Mouse (Mus musculus): ENCODE measurements around the gene Cldn19. TPM values are rescaled to one million over a fixed set of nuclear protein-coding genes. Genes with fewer than 3 reads are reported as not detected.

Gene Cldn19
- polyA plus RNA-seq, 1 experiment from 2014 or later: 1.3 TPM

DNA sequence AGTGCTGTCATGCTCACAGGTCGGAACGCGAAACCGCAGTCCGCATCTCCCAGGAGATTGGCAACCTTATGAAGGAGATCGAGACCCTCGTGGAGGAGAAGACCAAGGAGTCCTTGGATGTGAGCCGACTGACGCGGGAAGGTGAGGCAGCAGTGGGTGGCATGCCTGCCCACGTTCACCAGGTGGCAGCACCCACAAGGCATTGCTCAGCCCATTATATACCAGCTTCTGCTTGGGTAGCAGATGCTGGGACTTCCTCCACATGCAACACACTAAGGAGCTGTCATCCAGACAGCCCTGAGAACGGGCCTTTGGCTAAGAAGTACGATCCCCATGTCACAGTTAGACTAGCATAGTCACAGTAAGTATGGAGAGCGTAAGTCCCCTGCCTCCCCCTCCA is 13.6 kb upstream of the Cldn19 start:
- 0 out of 2 replicates have a peak, but pooled peaks cover 7% of the 10 kb centered on the region for H3K4me1 ChIP-seq (replicated peaks)
- H3K36me3 ChIP-seq: peaks cover 72% of the 10 kb centered on the region
- H3K4me2 ChIP-seq: no peak overlapping the region
- 92% methylated on average over 14 of the region's 14 CpGs for WGBS
- no peaks in the 10 kb centered on the region for H3K27me3 ChIP-seq
- no peak overlapping the region for H3K9ac ChIP-seq
- H3K27ac ChIP-seq: no peak overlapping the region; the same call in 1 of the 2 replicates
- H3K4me3 ChIP-seq: no peak overlapping the region
- ATAC-seq (ENCODE audit: low FRiP score): no peak
- no peaks in the 10 kb centered on the region for H3K9me3 ChIP-seq

DNA sequence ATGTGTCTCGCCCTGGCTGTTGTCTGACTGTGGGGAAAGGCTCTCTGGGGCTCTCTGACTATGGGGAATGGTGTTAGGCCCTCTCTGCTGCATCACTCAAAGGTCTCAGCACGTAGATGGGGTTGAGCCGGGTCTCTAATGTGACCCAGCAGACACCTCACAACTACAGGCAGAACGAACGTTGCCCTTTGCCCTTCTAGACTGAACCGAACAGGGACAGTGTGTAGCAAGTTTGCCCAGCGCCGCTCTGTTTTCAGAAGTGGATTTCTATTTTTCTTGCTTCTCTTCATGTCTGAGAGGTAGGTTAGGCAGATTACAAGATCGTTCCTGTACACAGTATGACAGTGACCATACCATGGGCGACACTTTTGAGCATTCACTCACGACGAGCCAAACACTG is 12.6 kb upstream of the Cldn19 start:
- Histone ChIP-seq H3K36me3 (peaks cover 72% of the 10 kb centered on the region), H3K4me1 (replicated peaks) (peaks cover 14% of the 10 kb centered on the region), H3K9me3 (no peaks in the 10 kb centered on the region), H3K27me3 (no peaks in the 10 kb centered on the region), H3K9ac (no peak overlapping the region), H3K4me2 (no peak overlapping the region), H3K4me3 (no peak overlapping the region), H3K27ac (no peak overlapping the region)
- WGBS: 96% methylated on average over 12 of the region's 12 CpGs
- no peak for ATAC-seq (ENCODE audit: low FRiP score)

DNA sequence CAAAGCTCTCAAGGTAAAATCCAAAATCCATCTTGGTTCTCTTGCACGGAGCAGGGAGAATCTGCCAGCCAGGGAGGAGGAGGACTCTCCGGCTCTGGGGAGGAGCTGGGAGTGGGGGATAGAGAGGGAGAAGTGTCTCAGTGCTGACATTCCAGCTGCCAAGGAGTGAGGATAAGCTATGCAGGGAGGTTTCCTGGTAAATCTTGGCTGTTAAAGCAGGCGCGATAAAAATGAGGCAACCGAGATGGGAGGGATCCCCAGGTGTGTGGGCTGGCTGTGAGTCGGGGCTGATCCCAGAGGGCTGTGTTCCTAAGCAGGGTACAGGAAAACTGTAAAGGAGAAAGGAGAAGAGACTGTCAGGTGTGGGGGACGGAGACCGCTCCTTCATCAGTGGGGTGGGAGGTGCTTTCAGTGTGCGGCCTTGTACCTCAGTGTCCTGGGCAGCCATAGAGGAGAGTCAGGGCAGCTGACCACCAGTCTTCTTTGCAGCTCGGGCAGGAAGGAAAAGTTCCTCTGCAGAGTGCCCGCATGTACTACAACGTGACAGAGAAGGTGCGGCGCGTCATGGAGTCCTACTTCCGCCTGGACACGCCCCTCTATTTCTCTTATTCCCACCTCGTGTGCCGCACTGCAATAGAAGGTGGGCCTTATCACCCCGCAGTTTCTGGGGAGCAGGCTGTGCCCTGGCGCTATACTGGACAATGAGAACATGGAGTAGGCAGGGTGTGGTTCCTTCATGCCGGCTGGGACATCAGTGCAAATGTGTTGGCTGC is 10.6 kb upstream of the Cldn19 start:
- H3K36me3 ChIP-seq: peaks cover 81% of the 10 kb centered on the region
- 82% methylated on average over 22 of the region's 22 CpGs for WGBS
- H3K9ac ChIP-seq: no peak overlapping the region
- H3K9me3 ChIP-seq: no peaks in the 10 kb centered on the region
- H3K27ac ChIP-seq: no peak overlapping the region
- no peak overlapping the region for H3K4me3 ChIP-seq
- no peak for ATAC-seq (ENCODE audit: low FRiP score)
- H3K4me2 ChIP-seq: no peak overlapping the region
- H3K4me1 ChIP-seq (replicated peaks): peaks cover 15% of the 10 kb centered on the region
- no peaks in the 10 kb centered on the region for H3K27me3 ChIP-seq

DNA sequence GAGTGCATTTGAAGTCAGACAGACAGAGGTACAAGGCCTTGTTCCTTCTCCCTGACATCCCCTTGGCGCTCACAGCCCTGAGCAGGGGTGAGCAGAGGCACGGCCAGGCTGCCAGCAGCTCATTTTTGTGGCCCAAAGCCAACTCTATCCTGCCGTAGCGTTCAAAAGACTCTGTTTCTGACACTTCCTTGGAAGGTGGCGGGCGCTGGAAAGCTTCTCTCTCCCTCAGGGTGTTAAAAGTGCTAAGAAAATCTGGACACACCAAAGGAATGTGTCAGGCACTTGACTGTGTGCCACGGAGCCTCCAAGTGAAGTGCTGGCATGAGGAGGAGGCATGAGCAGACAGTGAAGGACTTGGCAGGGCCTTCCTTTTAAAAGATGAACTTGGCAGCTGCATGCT is 9.7 kb upstream of the Cldn19 start:
- no peak overlapping the region for H3K9ac ChIP-seq
- H3K27me3 ChIP-seq: no peaks in the 10 kb centered on the region
- 0 out of 2 replicates have a peak overlapping the region, but pooled peaks have one; percentile 2 for H3K27ac ChIP-seq
- no peak for ATAC-seq (ENCODE audit: low FRiP score)
- H3K9me3 ChIP-seq: no peaks in the 10 kb centered on the region
- H3K4me2 ChIP-seq: no peak overlapping the region
- H3K36me3 ChIP-seq: peaks cover 81% of the 10 kb centered on the region
- H3K4me1 ChIP-seq (replicated peaks): peaks cover 15% of the 10 kb centered on the region
- WGBS: 81% methylated on average over 7 of the region's 7 CpGs
- H3K4me3 ChIP-seq: no peak overlapping the region

DNA sequence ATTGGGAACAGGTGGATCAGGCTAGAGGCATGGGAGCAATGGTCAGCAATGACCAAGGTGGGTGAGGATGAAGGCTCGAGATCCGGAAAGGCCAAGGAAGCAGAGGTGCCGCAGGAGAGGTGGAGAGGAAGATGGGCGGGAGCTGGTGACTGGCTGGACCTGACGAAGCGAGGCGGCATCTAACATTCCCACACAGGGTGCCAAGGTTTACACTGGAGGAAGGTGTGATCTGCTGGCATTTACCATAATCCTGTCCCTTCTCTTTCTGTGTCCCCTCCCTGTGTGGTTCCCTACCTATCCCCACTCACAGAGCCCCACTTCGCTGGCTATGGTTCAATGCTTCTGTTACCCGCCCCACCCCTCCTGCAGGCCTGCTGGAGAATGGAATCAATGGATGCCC is 9.3 kb upstream of the Cldn19 start:
- Histone ChIP-seq H3K4me3 (no peak overlapping the region), H3K4me1 (replicated peaks) (peaks cover 15% of the 10 kb centered on the region), H3K27ac (no peak overlapping the region), H3K4me2 (no peak overlapping the region), H3K27me3 (no peaks in the 10 kb centered on the region), H3K9ac (no peak overlapping the region), H3K36me3 (peaks cover 78% of the 10 kb centered on the region), H3K9me3 (no peaks in the 10 kb centered on the region)
- WGBS: 86% methylated on average over 9 of the region's 9 CpGs
- no peak for ATAC-seq (ENCODE audit: low FRiP score)

DNA sequence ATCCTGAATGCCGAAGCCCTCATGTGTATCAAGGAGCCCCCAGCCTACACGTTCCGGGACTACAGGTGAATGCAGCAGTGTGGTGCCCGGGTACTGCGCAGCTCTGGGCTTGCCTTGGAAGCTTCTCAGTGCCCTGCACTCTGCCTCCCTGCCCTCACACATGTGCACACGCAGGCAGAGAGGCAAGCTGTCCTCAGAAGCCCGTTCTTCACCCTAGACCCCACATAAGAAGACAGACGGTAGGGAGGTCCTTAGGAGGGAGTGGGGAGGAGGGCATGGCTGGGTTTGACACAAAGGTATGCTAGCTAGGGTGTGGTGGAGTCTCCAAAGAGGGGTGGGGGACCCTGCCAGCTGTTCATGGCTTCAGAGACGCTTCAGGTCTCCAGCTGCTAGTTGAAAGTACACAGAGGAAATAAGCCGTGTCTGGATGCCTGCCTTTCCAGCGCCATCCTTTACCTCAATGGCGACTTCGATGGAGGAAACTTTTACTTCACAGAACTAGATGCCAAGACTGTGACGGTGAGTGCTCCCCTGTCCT is 8.5 kb upstream of the Cldn19 start:
- 75% methylated on average over 14 of the region's 14 CpGs for WGBS
- 0 out of 2 replicates have a peak overlapping the region, but pooled peaks have one; percentile 8 for H3K9ac ChIP-seq
- H3K4me1 ChIP-seq (replicated peaks): peaks cover 15% of the 10 kb centered on the region
- no peak; the same call in 1 of the 2 replicates for ATAC-seq (ENCODE audit: low FRiP score)
- no peaks in the 10 kb centered on the region for H3K9me3 ChIP-seq
- no peak overlapping the region for H3K4me2 ChIP-seq
- no peak overlapping the region for H3K4me3 ChIP-seq
- 0 out of 2 replicates have a peak overlapping the region, but pooled peaks have one; percentile 50 for H3K27ac ChIP-seq
- H3K36me3 ChIP-seq: peaks cover 70% of the 10 kb centered on the region
- no peaks in the 10 kb centered on the region for H3K27me3 ChIP-seq

DNA sequence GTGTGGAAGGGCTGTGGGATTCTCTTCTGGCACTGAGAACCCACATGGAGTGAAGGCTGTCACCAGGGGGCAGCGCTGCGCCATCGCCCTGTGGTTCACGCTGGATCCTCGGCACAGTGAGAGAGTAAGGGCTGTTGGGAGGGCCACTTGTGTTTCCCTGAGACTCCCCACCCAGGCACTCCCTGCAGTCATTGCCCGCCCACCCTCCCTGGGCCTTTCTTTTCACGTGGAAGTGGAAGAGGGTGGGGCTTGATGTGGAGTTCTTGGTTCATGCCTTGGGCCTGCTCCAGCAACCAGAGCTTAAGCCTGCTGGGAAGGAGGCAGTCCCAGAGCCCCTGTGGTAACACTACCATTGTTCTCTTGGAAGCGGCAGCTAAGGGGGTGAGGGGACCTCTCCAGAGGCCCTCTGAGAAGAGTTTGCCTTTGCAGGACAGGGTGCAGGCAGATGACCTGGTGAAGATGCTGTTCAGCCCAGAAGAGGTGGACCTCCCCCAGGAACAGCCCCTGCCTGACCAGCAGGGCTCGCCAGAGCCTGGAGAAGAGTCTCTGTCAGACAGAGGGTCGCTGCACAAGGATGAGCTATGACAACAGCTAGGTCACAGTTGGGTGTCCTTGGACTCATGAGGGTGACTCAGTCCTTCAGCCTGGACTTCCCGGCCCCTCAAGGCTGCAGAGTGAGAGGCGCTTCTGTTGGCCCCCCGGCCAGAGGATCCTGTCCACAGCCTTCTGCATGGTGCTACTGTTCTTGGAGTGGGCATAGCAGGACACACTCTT is 7.6 kb upstream of the Cldn19 start:
- H3K4me2 ChIP-seq: no peak overlapping the region
- H3K27me3 ChIP-seq: no peaks in the 10 kb centered on the region
- WGBS: 27% methylated on average over 13 of the region's 13 CpGs
- peaks cover 15% of the 10 kb centered on the region for H3K4me1 ChIP-seq (replicated peaks)
- H3K9me3 ChIP-seq: no peaks in the 10 kb centered on the region
- H3K4me3 ChIP-seq: no peak overlapping the region
- peak; percentile 62 for ATAC-seq (ENCODE audit: low FRiP score)
- peaks cover 61% of the 10 kb centered on the region for H3K36me3 ChIP-seq
- H3K27ac ChIP-seq: peak overlapping the region; percentile 50
- H3K9ac ChIP-seq: 0 out of 2 replicates have a peak overlapping the region, but pooled peaks have one; percentile 35

DNA sequence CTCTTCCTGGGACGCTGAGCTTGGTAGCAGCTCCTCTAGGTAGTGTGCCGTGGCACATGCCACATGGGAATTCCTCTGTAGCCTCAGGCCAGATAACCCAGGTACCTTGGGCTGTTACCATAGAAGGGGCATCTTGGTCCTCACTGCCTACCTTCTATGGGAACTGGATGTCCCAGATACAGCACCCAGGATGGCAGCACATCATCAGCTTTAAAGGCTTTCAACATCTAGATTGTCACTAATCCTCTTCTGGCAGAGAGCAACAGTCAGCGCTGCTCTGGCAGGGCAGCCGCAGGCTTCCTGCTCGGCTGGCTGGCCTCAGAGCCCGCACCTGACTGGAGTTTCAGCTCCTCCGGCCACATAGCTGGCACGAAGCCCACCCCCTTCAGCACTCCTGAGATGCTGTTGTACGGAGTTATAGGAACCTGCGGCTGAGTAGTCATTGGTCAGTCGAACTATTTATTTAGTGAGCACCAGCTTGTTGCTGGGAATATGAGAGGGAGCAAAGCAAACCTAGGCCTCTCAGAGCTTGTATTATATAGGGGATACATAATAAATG is 6.7 kb upstream of the Cldn19 start:
- WGBS: 90% methylated on average over 11 of the region's 11 CpGs
- Histone ChIP-seq H3K4me2 (no peak overlapping the region), H3K9ac (no peak overlapping the region), H3K4me3 (no peak overlapping the region), H3K36me3 (peaks cover 52% of the 10 kb centered on the region), H3K9me3 (no peaks in the 10 kb centered on the region), H3K4me1 (replicated peaks) (peaks cover 15% of the 10 kb centered on the region), H3K27ac (no peak overlapping the region), H3K27me3 (no peaks in the 10 kb centered on the region)
- no peak for ATAC-seq (ENCODE audit: low FRiP score)

DNA sequence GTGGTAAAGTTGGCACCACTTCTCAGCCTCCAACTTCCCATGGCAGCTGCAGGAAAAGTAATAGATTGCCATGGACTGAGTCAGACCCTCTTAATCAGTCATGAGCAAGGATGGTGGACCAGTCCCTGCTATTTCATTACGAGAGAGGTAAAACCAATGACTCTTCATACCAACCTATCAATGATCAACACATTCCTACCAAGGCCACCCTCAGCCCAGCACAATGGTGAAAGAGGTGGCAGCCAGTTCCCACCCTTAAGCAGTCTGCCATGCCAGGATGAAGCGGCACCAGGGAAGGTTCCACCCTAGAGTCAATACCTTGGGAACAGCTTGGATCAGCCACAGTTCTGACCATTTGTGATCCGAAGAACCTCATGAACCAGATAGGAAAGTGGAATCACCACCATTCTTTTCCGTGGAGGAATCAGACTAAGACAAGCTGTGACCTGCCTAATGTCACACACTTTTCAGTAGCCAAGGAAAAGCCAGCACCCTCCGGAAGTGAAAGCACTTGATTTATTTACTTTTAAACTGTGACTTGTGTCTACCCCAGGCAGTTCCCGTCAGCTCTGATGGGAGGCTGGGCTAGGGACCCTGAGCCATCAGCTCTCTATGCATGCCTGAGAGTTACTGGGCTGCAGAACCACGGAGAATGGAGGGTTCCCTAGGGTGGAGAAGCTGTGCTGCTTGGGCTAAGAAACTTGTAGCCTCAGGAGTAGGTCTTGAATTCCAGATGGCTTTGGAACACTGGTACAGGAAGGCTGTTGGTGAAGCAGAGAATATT is 3.0 kb upstream of the Cldn19 start:
- 72% methylated on average over 7 of the region's 7 CpGs for WGBS
- ATAC-seq (ENCODE audit: low FRiP score): no peak
- H3K27ac ChIP-seq: no peak overlapping the region
- no peaks in the 10 kb centered on the region for H3K27me3 ChIP-seq
- no peaks in the 10 kb centered on the region for H3K9me3 ChIP-seq
- peaks cover 25% of the 10 kb centered on the region for H3K4me1 ChIP-seq (replicated peaks)
- H3K4me2 ChIP-seq: no peak overlapping the region
- H3K4me3 ChIP-seq: no peak overlapping the region
- H3K36me3 ChIP-seq: peaks cover 15% of the 10 kb centered on the region
- H3K9ac ChIP-seq: no peak overlapping the region

DNA sequence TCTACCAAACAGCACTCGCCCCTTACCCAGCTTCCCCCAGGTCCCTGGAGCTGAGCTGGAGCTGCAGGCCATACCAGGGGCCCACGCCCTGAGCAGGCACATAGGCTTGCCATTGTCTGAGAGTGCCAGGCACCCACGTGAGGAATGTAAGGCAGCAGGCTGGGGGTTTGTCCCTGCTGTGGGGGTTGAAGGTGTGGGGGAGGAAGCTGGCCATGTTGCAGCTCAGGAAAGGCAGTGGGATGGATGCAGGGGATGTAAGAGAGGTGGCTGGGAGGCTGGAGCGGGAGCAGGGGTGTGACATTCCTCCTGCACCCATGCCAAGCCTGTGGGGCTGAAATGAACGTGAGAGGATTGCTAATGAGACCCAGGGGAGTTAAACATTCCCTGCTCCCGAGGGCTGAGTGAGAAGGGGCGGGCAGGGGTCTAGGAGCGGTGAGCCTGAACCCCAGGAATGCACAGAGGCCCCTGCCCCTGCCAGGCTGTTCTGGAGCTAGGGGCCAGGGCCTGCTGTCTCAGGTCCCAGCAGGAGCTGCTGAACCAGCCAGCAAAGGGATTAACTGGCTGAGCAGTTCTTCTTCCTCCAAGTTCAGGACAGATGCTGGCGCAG is 1.1 kb upstream of the Cldn19 start:
- H3K27ac ChIP-seq: peak overlapping the region; percentile 60
- no peak overlapping the region for H3K4me3 ChIP-seq
- peak overlapping the region; percentile 58 for H3K9ac ChIP-seq
- peaks cover 16% of the 10 kb centered on the region for H3K4me1 ChIP-seq (replicated peaks)
- no peak overlapping the region for H3K4me2 ChIP-seq
- ATAC-seq (ENCODE audit: low FRiP score): peak; percentile 55
- WGBS: 24% methylated on average over 9 of the region's 9 CpGs
- H3K9me3 ChIP-seq: no peaks in the 10 kb centered on the region
- H3K27me3 ChIP-seq: no peaks in the 10 kb centered on the region
- H3K36me3 ChIP-seq: no peaks in the 10 kb centered on the region

DNA sequence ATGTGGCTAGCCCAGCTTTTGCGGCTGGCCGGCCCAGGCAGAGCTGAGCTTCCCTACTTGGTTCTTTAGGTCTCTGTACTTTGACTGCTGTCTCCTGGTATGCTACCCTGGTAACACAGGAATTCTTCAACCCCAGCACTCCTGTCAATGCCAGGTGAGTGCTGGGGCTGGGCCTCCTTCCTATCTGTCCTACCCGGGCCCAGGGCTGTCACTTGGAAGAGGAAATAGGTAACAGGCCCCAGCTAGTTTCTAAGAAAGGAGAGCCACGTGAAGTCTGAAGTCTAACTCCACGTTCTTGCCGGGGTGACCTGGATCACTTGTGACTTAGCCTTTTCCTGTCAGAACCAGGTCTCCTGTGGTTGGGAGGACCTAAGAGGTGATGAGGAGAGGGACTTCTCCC is 1.9 kb downstream of the Cldn19 start:
- ATAC-seq (ENCODE audit: low FRiP score): no peak
- peaks cover 16% of the 10 kb centered on the region for H3K4me1 ChIP-seq (replicated peaks)
- WGBS: 87% methylated on average over 6 of the region's 6 CpGs
- H3K9me3 ChIP-seq: no peaks in the 10 kb centered on the region
- H3K27me3 ChIP-seq: no peaks in the 10 kb centered on the region
- no peak overlapping the region for H3K4me3 ChIP-seq
- H3K36me3 ChIP-seq: no peaks in the 10 kb centered on the region
- H3K27ac ChIP-seq: no peak overlapping the region
- H3K9ac ChIP-seq: no peak overlapping the region
- no peak overlapping the region for H3K4me2 ChIP-seq

All from hindbrain, embryonic 13.5 days (tissue).